Mouse (Mus musculus): ENCODE measurements around the gene Rab26. TPM values are rescaled to one million over a fixed set of nuclear protein-coding genes. Genes with fewer than 3 reads are reported as not detected.

Gene Rab26
- polyA plus RNA-seq, 1 experiment: 21.7 TPM

- no peak for TF ChIP-seq POLR2A (IDR thresholded peaks at IDR 0.05; ENCODE audit: borderline replicate concordance, insufficient read depth, low read length)
- no peak for TF ChIP-seq CTCF (IDR thresholded peaks at IDR 0.05; ENCODE audit: borderline replicate concordance, insufficient read depth, low read depth, low read length)
- Histone ChIP-seq H3K27ac (ENCODE audit: insufficient read depth, low read length) (no peak overlapping the region), H3K4me1 (ENCODE audit: control insufficient read depth, insufficient read depth, low read length) (no peaks in the 10 kb centered on the region), H3K27me3 (ENCODE audit: control insufficient read depth, insufficient read depth, low read length) (no peaks in the 10 kb centered on the region), H3K4me3 (replicated peaks; ENCODE audit: insufficient read depth, low read depth, low read length) (no peak overlapping the region)
- WGBS: 96% methylated on average over 2 of the region's 2 CpGs
- no peak for DNase-seq
These were observed 11.2 kb upstream of the Rab26 start for GRCm38 (mm10) chr17:24545247-24545646.

- whole genome bisulfite sequencing: 25% methylated on average over 12 of the region's 12 CpGs
- no peak for DNase-seq
- no peaks in the 10 kb centered on the region for H3K4me1 ChIP-seq (ENCODE audit: control insufficient read depth, insufficient read depth, low read length)
- no peak overlapping the region for H3K4me3 ChIP-seq (replicated peaks; ENCODE audit: insufficient read depth, low read depth, low read length)
- TF ChIP-seq POLR2A (IDR thresholded peaks at IDR 0.05; ENCODE audit: borderline replicate concordance, insufficient read depth, low read length) (no peak), CTCF (IDR thresholded peaks at IDR 0.05; ENCODE audit: borderline replicate concordance, insufficient read depth, low read depth, low read length) (no peak)
- H3K27me3 ChIP-seq (ENCODE audit: control insufficient read depth, insufficient read depth, low read length): no peaks in the 10 kb centered on the region
- H3K27ac ChIP-seq (ENCODE audit: insufficient read depth, low read length): no peak overlapping the region
These were observed 10.6 kb upstream of the Rab26 start for GRCm38 (mm10) chr17:24544613-24545012.

GRCm38 (mm10) chr17:24540375-24540774 is 6.4 kb upstream of the Rab26 start:
- 11% methylated on average over 3 of the region's 3 CpGs for WGBS
- Histone ChIP-seq H3K4me1 (ENCODE audit: control insufficient read depth, insufficient read depth, low read length) (no peaks in the 10 kb centered on the region), H3K27ac (ENCODE audit: insufficient read depth, low read length) (no peak overlapping the region), H3K4me3 (replicated peaks; ENCODE audit: insufficient read depth, low read depth, low read length) (no peak overlapping the region), H3K27me3 (ENCODE audit: control insufficient read depth, insufficient read depth, low read length) (no peaks in the 10 kb centered on the region)
- DNase-seq: peak; percentile 54 to 63
- no peak for TF ChIP-seq POLR2A (IDR thresholded peaks at IDR 0.05; ENCODE audit: borderline replicate concordance, insufficient read depth, low read length)
- TF ChIP-seq CTCF (IDR thresholded peaks at IDR 0.05; ENCODE audit: borderline replicate concordance, insufficient read depth, low read depth, low read length): peak; percentile 79

GRCm38 (mm10) chr17:24538950-24539349 is 4.9 kb upstream of the Rab26 start:
- Histone ChIP-seq H3K27ac (ENCODE audit: insufficient read depth, low read length) (no peak overlapping the region), H3K27me3 (ENCODE audit: control insufficient read depth, insufficient read depth, low read length) (no peaks in the 10 kb centered on the region), H3K4me1 (ENCODE audit: control insufficient read depth, insufficient read depth, low read length) (no peaks in the 10 kb centered on the region; the same call in 1 of the 2 replicates), H3K4me3 (replicated peaks; ENCODE audit: insufficient read depth, low read depth, low read length) (no peak overlapping the region)
- peak in 1 of 2 experiments; percentile 61 for DNase-seq
- TF ChIP-seq CTCF (IDR thresholded peaks at IDR 0.05; ENCODE audit: borderline replicate concordance, insufficient read depth, low read depth, low read length) (peak; percentile 21; the same call in 1 of the 2 replicates), POLR2A (IDR thresholded peaks at IDR 0.05; ENCODE audit: borderline replicate concordance, insufficient read depth, low read length) (no peak)
- 62% methylated on average over 8 of the region's 8 CpGs for WGBS

- DNase-seq: no peak
- Histone ChIP-seq H3K27ac (ENCODE audit: insufficient read depth, low read length) (no peak overlapping the region), H3K4me3 (replicated peaks; ENCODE audit: insufficient read depth, low read depth, low read length) (no peak overlapping the region), H3K27me3 (ENCODE audit: control insufficient read depth, insufficient read depth, low read length) (no peaks in the 10 kb centered on the region), H3K4me1 (ENCODE audit: control insufficient read depth, insufficient read depth, low read length) (peaks cover 8% of the 10 kb centered on the region)
- WGBS: 42% methylated on average over 3 of the region's 3 CpGs
- TF ChIP-seq POLR2A (IDR thresholded peaks at IDR 0.05; ENCODE audit: borderline replicate concordance, insufficient read depth, low read length): no peak
- TF ChIP-seq CTCF (IDR thresholded peaks at IDR 0.05; ENCODE audit: borderline replicate concordance, insufficient read depth, low read depth, low read length): no peak
These were observed 3.5 kb upstream of the Rab26 start for GRCm38 (mm10) chr17:24537536-24537935.

- Histone ChIP-seq H3K4me3 (replicated peaks; ENCODE audit: insufficient read depth, low read depth, low read length) (no peak overlapping the region), H3K4me1 (ENCODE audit: control insufficient read depth, insufficient read depth, low read length) (peaks cover 13% of the 10 kb centered on the region), H3K27me3 (ENCODE audit: control insufficient read depth, insufficient read depth, low read length) (no peaks in the 10 kb centered on the region), H3K27ac (ENCODE audit: insufficient read depth, low read length) (no peak overlapping the region)
- TF ChIP-seq CTCF (IDR thresholded peaks at IDR 0.05; ENCODE audit: borderline replicate concordance, insufficient read depth, low read depth, low read length) (no peak), POLR2A (IDR thresholded peaks at IDR 0.05; ENCODE audit: borderline replicate concordance, insufficient read depth, low read length) (no peak)
- WGBS: 58% methylated on average over 5 of the region's 5 CpGs
- no peak for DNase-seq
These were observed 1.3 kb upstream of the Rab26 start for GRCm38 (mm10) chr17:24535300-24535699.

- peaks cover 26% of the 10 kb centered on the region for H3K4me1 ChIP-seq (ENCODE audit: control insufficient read depth, insufficient read depth, low read length)
- no peak overlapping the region for H3K27ac ChIP-seq (ENCODE audit: insufficient read depth, low read length)
- TF ChIP-seq CTCF (IDR thresholded peaks at IDR 0.05; ENCODE audit: borderline replicate concordance, insufficient read depth, low read depth, low read length) (no peak), POLR2A (IDR thresholded peaks at IDR 0.05; ENCODE audit: borderline replicate concordance, insufficient read depth, low read length) (no peak)
- 11% methylated on average over 52 of the region's 53 CpGs for WGBS
- DNase-seq: peak; percentile 89 to 94
- H3K4me3 ChIP-seq (replicated peaks; ENCODE audit: insufficient read depth, low read depth, low read length): peak overlapping the region; percentile 60
- no peaks in the 10 kb centered on the region for H3K27me3 ChIP-seq (ENCODE audit: control insufficient read depth, insufficient read depth, low read length)
These were observed 664 bp downstream of the Rab26 start for GRCm38 (mm10) chr17:24533099-24533992.

- Histone ChIP-seq H3K4me1 (ENCODE audit: control insufficient read depth, insufficient read depth, low read length) (peaks cover 26% of the 10 kb centered on the region), H3K27me3 (ENCODE audit: control insufficient read depth, insufficient read depth, low read length) (no peaks in the 10 kb centered on the region), H3K4me3 (replicated peaks; ENCODE audit: insufficient read depth, low read depth, low read length) (no peak overlapping the region), H3K27ac (ENCODE audit: insufficient read depth, low read length) (no peak overlapping the region)
- TF ChIP-seq POLR2A (IDR thresholded peaks at IDR 0.05; ENCODE audit: borderline replicate concordance, insufficient read depth, low read length): no peak
- TF ChIP-seq CTCF (IDR thresholded peaks at IDR 0.05; ENCODE audit: borderline replicate concordance, insufficient read depth, low read depth, low read length): no peak
- no peak for DNase-seq
- 88% methylated on average over 7 of the region's 7 CpGs for whole genome bisulfite sequencing
These were observed 2.0 kb downstream of the Rab26 start for GRCm38 (mm10) chr17:24532045-24532444.

All from cerebellum, adult 2 months (tissue).